Mouse (Mus musculus) heart, embryonic 15.5 days (tissue): ENCODE measurements at regions not wholly inside any gene's neighbourhood (a gene's known extent, or its start where the extent isn't known, plus 50 kb on each side); places are given as distances from the start of the nearest gene placed in this dataset. TPM values are rescaled to one million over a fixed set of nuclear protein-coding genes. Genes with fewer than 3 reads are reported as not detected.

Experiments
- microRNA-seq: library from miRNA; unstranded; fragments of <30 nt; microRNA quantifications from one replicate; pipeline ENCODE4, GENCODE M21; 2016

Small RNA genes lying in the stretch of these regions (microRNA-seq; reads per million reads assigned to microRNA genes)
- gene Gm44319, result not detected
